Comparison of ENCODE assay signal across 17 mouse cellular contexts in the genomic region with DNA sequence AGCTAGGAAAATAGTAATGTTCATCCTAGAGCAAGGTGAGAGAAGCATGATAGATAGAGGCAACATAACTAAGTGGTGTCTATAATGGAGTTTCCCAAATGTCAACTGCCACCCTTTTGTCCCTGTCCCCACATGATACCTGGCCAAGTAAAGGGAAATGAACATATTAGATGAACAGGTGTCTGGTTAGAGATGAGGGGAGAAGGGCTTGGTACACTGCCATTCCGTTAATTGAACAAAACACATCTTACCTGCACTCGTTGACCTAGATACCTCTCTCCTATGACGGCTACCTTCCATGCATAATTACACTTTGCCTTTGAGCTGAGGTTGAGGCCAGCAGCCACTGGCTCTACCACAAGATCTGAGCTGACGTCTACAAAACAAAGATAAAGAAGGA.
"Had no signal": no experiment of that assay in that cellular context is flagged by ENCODE, and none has a peak within 500 bp of the region (broad histone marks: within the 10 kb centered on the region; RNA-seq: fewer than 3 reads in every experiment).

No protein-coding gene starts in this region.

- DNase-seq: kidney, postnatal 25 days; layer of hippocampus, postnatal 36 days; liver, embryonic 13.5 days; lung, adult 2 months; retina, postnatal 1 day; right cerebral cortex, postnatal 25 days; spleen, adult 18-20 months; thymus, adult 18-20 months; thymus, postnatal 36 days had no signal

- H3K4me3 ChIP-seq: left cerebral cortex, adult 2 months; liver, embryonic 13.5 days; midbrain, embryonic 12.5 days; midbrain, embryonic 15.5 days; neural tube, embryonic 12.5 days; neural tube, embryonic 15.5 days; stomach, embryonic 15.5 days had no signal

- H3K27ac ChIP-seq: kidney, postnatal 0 days; liver, embryonic 13.5 days; macrophage; midbrain, embryonic 12.5 days; midbrain, embryonic 15.5 days; neural tube, embryonic 12.5 days; neural tube, embryonic 15.5 days; stomach, embryonic 15.5 days had no signal
